Mouse (Mus musculus): ENCODE measurements at regions not wholly inside any gene's neighbourhood (a gene's known extent, or its start where the extent isn't known, plus 50 kb on each side); places are given as distances from the start of the nearest gene placed in this dataset.
A peak's percentile ranks its signal among the peaks of the same experiment; 100 is the strongest.
"Not testable (repeated sequence)": the region's sequence is repeated elsewhere in the genome, so short reads cannot be mapped to it uniquely, and the experiment has no call there.

DNA sequence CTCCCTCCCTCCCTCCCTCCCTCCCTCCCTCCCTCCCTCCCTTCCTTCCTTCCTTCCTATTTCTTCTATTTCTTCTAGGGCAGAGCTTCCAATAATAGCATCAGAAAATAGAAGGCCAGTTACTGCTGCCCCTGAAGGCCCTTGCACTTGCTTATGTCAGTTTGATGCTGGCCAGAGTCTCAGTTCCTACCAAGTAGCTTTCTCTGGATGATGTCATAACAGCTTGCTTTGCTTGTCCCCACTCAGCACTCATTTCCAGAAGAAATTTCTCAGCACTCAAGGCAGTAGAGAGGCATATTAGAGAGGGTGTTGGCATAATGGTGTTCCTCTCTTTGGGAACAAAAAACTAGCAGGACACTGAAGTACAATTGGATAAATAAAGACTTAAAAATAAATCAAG lies 811.6 kb upstream of the 4930444P10Rik start:
- no peak for DNase-seq (ENCODE audit: low read depth in 1 of 2, low spot score in 2 of 2)

DNA sequence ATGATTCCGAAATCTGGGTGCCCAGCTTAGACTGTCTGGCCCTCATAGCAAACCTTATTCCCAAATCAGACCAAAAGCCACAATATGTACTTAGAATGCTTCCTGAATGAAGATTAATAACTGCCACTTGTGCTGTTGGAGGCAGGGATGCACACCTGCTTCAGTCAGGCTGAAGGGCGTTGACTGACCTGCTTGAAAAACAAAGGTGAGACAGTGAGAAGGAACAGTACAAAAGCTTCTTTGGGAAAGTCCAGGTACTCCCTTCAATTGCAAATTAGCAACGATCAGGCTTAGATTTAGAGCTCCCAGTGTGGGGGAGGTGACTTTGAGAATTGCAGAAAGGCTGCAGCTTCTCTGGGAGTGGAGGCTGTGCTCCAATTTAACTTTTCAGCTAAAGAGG lies 775.3 kb upstream of the 4930444P10Rik start:
- DNase-seq (ENCODE audit: low read depth in 1 of 2, low spot score in 2 of 2): not testable (repeated sequence)

DNA sequence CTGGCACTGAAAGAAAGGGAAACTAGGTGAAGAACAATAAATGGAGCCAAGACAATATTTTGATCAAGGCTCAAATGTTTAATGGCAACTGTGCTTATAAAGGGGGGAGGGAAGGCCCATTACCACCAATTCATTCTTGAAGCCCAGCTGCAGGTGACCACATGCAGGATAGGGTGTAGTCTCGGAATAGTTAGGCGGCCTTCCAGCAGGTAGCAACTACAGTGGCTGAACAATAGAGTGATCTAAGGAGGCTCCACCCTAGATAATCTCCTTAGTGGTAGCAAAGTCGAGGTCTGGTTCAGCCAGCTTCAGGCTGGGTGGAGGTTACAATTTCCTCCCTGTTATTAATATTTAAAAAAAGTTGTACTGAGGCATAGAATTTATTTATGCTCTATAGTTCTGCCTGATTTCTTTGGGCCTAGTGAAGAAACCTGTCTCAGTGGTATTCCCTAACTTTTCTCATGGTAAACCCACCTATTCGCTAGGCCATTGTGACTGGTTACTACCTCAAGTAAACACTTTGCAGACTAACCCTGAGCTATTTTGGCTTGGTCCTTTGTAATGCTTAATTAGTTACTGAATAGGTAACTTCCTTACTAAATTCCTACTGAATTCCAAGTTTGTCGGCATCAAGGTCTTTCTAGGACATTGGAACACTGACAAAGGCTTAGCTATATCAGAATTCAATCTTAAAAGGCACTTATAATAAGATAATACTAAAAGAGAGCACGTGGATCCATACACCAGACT lies 774.1 kb upstream of the 4930444P10Rik start:
- not testable (repeated sequence) for DNase-seq (ENCODE audit: low read depth in 1 of 2, low spot score in 2 of 2)

DNA sequence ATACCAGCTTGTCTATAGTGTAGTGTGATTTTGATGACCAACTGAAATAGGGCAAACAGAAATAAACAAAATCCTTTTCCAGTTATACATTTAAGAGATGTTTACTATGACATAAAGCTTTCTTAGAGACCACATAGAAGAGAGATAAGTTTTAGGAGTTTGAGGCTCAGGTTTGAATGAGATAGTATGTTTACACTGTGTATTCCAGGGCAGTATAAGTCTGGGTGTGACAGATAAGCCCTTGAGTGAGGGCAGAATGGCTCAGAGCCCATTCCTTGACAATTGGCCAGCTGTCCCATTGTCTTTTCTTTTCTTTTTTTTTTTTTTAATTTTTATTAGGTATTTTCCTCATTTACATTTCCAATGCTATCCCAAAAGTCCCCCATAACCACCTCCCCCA lies 744.0 kb upstream of the 4930444P10Rik start:
- DNase-seq (ENCODE audit: low read depth in 1 of 2, low spot score in 2 of 2): no peak

DNA sequence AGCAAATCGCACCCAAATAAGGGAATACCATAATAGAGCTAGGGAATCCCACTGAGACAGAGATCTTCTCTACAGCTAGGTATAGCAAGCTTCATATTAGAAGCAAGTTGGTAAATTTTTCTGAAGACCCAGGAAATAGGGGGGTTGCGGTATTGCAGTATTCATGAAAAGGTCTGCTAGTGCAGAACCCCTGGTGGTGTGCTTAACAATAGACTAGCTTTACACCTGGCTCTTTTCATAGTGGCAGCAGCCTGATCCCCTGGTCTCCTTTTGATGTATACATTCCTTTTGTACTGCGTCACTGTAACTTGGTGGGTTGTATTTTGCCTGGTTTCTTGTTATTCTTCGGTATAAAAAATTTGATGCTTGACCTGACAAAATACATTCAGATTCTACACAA lies 731.6 kb upstream of the 4930444P10Rik start:
- DNase-seq (ENCODE audit: low read depth in 1 of 2, low spot score in 2 of 2): not testable (repeated sequence)

DNA sequence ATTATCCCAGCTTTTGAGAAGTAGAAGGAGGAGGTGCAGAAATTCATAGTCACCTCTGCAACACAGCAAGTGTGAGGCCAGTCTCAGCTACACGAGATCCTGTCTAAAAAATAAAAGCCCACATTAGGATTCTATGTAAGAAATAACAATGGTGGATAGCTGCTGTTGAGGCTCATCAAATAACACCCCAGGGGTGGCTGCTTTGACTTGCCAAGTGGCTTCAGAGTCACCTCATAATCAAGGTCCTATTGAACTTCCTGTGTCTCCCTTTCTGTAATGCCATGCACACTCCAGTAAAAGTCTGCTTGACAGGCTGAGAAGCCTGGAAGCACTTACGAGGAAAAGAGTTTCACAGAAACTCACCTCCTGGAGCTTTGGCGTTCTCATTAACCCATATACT lies 730.9 kb upstream of the 4930444P10Rik start:
- DNase-seq (ENCODE audit: low read depth in 1 of 2, low spot score in 2 of 2): no peak

DNA sequence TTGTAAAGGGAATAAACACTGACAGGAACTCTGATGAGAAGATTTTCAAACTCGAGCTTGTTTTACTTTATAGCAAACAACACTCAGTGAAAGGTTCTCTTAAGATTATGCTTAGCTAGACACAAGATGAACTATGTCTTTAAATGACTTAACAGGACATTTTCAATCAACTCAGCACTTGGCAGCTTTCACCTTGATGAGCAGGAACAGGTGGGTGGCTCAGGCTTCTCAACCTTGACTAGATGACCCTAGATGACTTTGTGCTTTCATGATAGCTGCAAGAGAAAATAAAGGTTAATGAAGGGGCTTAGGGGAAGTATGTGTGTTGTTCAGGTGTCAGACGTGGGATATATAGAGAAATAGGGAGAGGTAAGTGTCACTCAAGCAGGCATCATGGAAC lies 728.1 kb upstream of the 4930444P10Rik start:
- no peak for DNase-seq (ENCODE audit: low read depth in 1 of 2, low spot score in 2 of 2)

DNA sequence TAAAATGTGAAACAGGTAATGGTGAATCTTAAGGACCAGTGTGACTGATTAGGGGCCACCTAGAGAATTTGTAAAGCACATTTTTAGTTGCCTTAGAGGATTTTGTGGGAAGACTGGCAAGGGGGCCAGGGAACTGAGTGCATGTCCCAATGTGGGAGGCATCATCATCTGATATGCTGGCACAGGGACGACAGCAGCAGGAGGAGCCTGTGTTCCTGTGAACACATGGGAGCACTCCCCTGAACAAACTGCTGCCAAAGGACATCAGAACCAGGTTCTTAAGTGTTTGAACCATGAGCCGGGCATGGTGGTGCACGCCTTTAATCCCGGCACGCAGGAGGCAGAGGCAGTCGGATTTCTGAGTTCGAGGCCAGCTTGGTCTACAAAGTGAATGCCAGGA lies 723.4 kb upstream of the 4930444P10Rik start:
- no peak for DNase-seq (ENCODE audit: low read depth in 1 of 2, low spot score in 2 of 2)

DNA sequence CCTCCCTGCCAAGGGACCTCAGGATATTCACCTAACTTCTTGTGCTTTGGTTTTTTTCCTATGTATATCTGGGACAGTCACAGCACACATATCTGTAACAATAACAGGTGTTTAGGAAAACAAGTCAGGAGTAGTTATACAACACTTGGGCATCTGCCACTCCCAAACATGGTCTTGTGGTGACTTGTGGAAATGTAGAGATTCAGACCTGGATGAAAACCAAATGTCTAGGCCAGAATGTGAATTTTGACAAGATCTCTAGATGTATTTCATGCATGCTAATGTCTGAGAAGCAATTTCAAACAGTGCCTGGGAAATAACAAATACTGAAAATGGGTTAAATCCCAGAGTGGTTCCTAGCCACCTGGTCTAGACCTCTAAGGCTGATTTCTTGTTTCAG lies 722.6 kb upstream of the 4930444P10Rik start:
- DNase-seq (ENCODE audit: low read depth in 1 of 2, low spot score in 2 of 2): no peak

DNA sequence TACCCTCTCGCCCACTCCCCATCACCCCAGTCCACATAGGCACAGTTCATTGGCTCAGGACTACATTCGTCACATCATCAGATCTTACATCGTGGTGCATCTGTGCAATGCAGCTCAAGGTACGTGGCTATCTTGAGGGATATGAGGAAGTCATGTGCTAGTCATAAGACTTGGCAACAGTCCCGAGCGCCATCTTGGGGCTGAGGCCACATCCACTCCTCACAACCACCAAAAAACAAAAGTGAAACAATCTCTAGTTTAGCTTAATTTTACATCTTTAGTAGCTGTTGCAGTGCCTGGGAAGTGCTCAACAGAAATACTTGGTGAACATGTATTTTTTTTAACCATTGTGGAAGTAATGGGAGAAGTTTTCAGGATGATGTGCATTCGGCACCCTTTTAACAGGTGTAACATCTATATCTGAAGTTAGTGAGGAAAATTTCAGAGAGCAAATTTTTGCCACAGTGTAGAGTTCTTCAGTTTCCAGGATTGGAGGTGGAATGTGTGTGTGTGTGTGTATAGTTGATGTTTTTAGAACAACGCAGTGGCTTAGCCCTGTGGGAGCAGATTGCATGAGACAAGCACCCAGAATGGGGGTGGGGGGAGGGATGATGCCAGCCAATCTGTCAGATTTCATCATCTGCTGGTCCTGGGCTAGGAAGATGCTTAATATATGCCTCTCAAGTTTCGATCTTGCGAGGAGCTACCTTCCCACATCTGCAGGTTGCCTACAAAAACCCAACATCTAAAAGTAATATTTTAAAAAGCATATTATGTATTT lies 716.4 kb upstream of the 4930444P10Rik start:
- DNase-seq (ENCODE audit: low read depth in 1 of 2, low spot score in 2 of 2): no peak

DNA sequence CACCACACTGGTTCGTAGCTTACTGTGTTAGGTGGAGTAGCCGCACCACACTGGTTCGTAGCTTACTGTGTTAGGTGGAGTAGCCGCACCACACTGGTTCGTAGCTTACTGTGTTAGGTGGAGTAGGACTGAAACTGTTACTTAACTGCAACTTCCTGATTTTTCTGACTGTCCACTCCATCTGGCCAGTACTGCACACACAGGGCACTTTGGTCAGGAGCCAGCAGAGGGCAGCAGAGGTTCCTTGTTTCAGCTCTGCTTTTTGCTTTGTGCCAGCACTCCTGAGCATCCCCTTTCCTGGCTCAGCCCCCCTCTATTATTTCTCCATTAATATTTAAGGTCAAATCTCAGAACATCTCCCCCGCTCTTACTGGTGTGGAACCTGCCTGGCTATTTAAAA lies 705.2 kb upstream of the 4930444P10Rik start:
- peak; percentile 42 to 69 for DNase-seq (ENCODE audit: low read depth in 1 of 2, low spot score in 2 of 2)

DNA sequence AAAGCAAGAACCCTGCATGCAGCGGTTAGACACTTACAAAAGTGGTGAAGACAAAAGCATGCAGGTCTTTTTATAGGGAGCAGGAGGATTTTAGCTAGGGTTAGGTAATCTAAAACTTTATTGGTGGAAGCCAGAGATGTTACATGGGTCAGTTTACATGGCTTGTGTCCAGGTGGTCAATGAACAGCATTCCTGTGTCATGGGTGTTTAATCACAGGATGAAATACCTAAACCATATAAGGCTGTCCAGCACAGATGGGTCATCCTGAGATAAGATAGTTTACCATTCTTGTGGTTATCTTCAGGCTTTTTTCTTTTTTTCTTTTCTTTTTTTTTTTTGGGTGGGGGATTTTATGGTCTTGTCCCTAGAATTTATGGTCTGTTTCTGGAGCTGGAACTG lies 703.3 kb upstream of the 4930444P10Rik start:
- no peak for DNase-seq (ENCODE audit: low read depth in 1 of 2, low spot score in 2 of 2)

DNA sequence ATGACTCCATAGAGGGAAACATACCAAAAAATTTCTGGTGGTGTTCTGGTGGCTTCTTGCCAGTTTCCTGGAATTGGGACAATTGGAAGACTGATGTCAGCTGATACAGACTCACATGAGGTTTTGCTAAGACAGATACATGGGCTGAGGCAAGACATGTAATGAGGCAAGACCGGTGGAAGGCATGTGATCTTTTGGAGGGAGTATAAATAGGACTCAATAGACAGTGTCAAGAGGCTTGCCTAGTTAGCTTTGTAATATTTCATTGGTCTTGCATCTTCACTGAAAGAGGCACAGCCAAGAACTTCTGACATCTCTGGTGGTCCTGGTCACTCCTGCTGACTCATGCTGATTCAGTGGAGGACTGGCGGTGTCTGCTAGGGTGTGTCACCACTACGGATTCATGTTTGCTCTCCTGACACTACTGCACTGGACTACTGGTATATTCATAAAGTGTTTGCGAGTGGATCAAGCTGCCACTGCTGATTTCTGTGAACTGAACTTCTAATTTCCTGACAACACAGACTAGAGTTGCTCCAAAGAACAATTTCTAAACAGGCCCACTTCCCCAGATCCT lies 697.7 kb upstream of the 4930444P10Rik start:
- no peak for DNase-seq (ENCODE audit: low read depth in 1 of 2, low spot score in 2 of 2)

DNA sequence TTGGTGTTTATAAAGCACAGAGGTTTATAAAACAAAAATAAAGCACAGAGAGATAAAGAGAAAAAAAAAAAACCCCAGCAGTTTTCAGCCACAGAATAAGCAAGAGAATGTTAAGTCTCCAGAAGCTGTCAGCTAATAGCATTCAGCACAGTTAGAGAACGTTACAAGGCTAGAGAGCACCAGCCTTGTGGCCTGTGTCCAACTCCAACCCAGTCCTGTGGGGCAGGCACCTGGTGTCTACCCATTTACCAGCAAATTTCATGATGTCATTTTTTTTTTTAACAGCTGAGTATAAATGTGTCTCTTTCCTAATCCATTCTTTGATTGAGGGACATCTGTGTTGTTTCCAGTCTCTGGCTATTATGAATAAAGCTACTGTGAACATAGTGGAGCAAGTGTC lies 686.7 kb upstream of the 4930444P10Rik start:
- DNase-seq (ENCODE audit: low read depth in 1 of 2, low spot score in 2 of 2): no peak

DNA sequence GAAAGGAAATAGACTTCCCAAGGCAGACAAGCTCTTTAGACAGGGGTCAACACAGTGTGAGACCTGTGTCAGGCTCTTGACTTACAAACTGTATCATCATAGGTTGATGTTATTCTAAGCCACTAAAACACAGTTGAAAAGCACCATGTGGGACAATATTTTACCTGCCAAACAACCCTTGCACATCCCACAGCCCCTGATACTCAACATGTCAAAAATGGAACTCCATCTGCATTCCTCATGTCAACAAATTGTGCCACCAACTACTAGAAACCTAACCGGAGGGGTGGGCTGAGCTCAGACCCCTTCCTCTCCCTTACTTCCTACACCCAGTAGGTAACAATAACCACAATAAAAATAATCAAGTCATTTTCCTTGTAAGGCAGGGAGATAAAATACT lies 667.8 kb upstream of the 4930444P10Rik start:
- no peak for DNase-seq (ENCODE audit: low read depth in 1 of 2, low spot score in 2 of 2)

Measured in monocyte, adult 2 months (primary cell).